Comparison of ENCODE assay signal across 7 mouse cellular contexts in the genomic region with DNA sequence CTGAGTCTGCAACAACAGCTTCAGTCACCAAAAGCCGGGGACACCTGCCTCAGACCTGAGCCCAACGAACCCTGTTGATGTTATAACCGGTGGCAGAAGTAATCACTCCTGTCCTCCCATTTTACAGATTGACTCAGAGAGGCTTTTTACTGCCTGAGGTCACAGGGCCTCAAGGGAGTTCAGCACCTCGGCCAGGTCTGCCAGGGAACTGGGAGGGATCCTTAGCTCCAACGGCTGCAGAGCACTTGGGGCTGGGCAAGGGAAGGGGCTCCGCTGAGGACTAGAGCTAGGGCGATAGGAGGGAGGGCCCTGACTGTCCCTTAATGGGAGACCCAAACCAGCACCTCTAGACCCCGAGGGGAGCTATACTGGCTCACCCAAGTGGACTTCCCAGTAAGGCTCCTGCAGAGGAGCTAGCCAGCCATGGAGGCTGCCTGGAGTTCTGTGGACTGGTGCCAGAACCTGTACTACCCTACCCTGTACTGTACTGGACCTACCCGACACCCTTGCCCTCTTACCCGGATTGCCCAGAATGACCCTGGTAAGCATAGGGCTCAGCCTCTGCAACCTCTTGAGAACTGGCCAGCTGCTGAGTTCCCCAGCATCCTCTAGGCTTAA. TPM values are rescaled to one million over a fixed set of nuclear protein-coding genes. Genes with fewer than 3 reads are reported as not detected.
A peak's percentile ranks its signal among the peaks of the same experiment; 100 is the strongest.
DNase-seq lines count a peak whose midpoint lies in the region; ATAC-seq and TF ChIP-seq lines count a peak whose summit lies in the region.

No protein-coding gene starts in this region.

- peaks cover 65% of the 10 kb centered on the region for H3K4me1 ChIP-seq in megakaryocyte, embryonic 14.5 days
- peaks cover 27% of the 10 kb centered on the region for H3K4me1 ChIP-seq in embryonic fibroblast, embryonic 13.5 days (ENCODE audit: control insufficient read depth, insufficient read depth, low read length)
- H3K4me1 ChIP-seq in kidney, postnatal 0 days (replicated peaks; ENCODE audit: insufficient read depth, low read length), result peaks cover 33% of the 10 kb centered on the region
- H3K4me1 ChIP-seq in stomach, embryonic 14.5 days (ENCODE audit: control insufficient read depth, insufficient read depth, low read length), result peaks cover 54% of the 10 kb centered on the region

- 27% methylated on average over 10 of the region's 10 CpGs for WGBS in kidney, postnatal 0 days
- 26% methylated on average over 10 of the region's 10 CpGs for WGBS in stomach, embryonic 14.5 days

- peak overlapping the region; percentile 92 for H3K9ac ChIP-seq in kidney, postnatal 0 days (ENCODE audit: low read depth, low read length)
- 0 out of 2 replicates have a peak overlapping the region, but pooled peaks have one; percentile 86 for H3K9ac ChIP-seq in stomach, embryonic 14.5 days (replicated peaks; ENCODE audit: low read depth, low read length)

- 0 out of 2 replicates have a peak overlapping the region, but pooled peaks have one; percentile 89 for H3K27ac ChIP-seq in embryonic fibroblast, embryonic 13.5 days (ENCODE audit: insufficient read depth, low read length)
- peak overlapping the region; percentile 95 for H3K27ac ChIP-seq in kidney, postnatal 0 days
- peak overlapping the region; percentile 96 for H3K27ac ChIP-seq in stomach, embryonic 14.5 days (ENCODE audit: low read length)

- peaks cover 76% of the 10 kb centered on the region for H3K27me3 ChIP-seq in megakaryocyte, embryonic 14.5 days (replicated peaks)
- no peaks in the 10 kb centered on the region for H3K27me3 ChIP-seq in kidney, postnatal 0 days (ENCODE audit: insufficient read depth, low read length)
- no peaks in the 10 kb centered on the region for H3K27me3 ChIP-seq in stomach, embryonic 14.5 days (ENCODE audit: control insufficient read depth, insufficient read depth, low read length)

- TF ChIP-seq CTCF in embryonic fibroblast, embryonic 13.5 days (IDR thresholded peaks at IDR 0.05; ENCODE audit: borderline replicate concordance, insufficient read depth, low read length), result no peak
- TF ChIP-seq CTCF in kidney, postnatal 0 days (IDR thresholded peaks at IDR 0.05; ENCODE audit: low read depth), result no peak

- H3K36me3 ChIP-seq in megakaryocyte, embryonic 14.5 days (replicated peaks; ENCODE audit: low read length), result peaks cover 5% of the 10 kb centered on the region
- H3K36me3 ChIP-seq in kidney, postnatal 0 days (ENCODE audit: insufficient read depth, low read length), result peaks cover 7% of the 10 kb centered on the region; the same call in 1 of the 2 replicates
- peaks cover 3% of the 10 kb centered on the region; the same call in 1 of the 2 replicates for H3K36me3 ChIP-seq in stomach, embryonic 14.5 days (ENCODE audit: control insufficient read depth, insufficient read depth, low read length)

- ATAC-seq in megakaryocyte, adult 5-6 weeks (ENCODE audit: poor library complexity, severe bottlenecking), result no peak
- peak; percentile 8 for ATAC-seq in kidney, postnatal 0 days (replicated peaks; ENCODE audit: low FRiP score, low read depth)
- no peak for ATAC-seq in stomach, embryonic 14.5 days (ENCODE audit: insufficient number of reproducible peaks, insufficient read depth, low FRiP score, low read depth)

- peaks cover 12% of the 10 kb centered on the region; the same call in 1 of the 2 replicates for H3K9me3 ChIP-seq in megakaryocyte, embryonic 14.5 days
- H3K9me3 ChIP-seq in kidney, postnatal 0 days (replicated peaks; ENCODE audit: low read length), result no peaks in the 10 kb centered on the region
- H3K9me3 ChIP-seq in stomach, embryonic 14.5 days (ENCODE audit: control insufficient read depth, low read depth, low read length), result no peaks in the 10 kb centered on the region

- TF ChIP-seq POLR2A in embryonic fibroblast, embryonic 13.5 days (IDR thresholded peaks at IDR 0.05; ENCODE audit: low read depth, low read length), result no peak

- no peak for DNase-seq in kidney, postnatal 0 days (ENCODE audit: low spot score)
- no peak for DNase-seq in cerebellum, postnatal 4 days (ENCODE audit: low spot score in 2 of 2)
- DNase-seq in layer of hippocampus, adult 9-11 months, result no peak

- H3K4me2 ChIP-seq in kidney, postnatal 0 days (ENCODE audit: low read length), result peak overlapping the region; percentile 78
- H3K4me2 ChIP-seq in stomach, embryonic 14.5 days (replicated peaks; ENCODE audit: low read depth, low read length), result peak overlapping the region; percentile 68

- H3K4me3 ChIP-seq in megakaryocyte, embryonic 14.5 days (replicated peaks), result peak overlapping the region; percentile 93
- peak overlapping the region; percentile 93 for H3K4me3 ChIP-seq in embryonic fibroblast, embryonic 13.5 days (ENCODE audit: insufficient read depth, low read length)
- H3K4me3 ChIP-seq in kidney, postnatal 0 days (replicated peaks; ENCODE audit: low read depth, low read length), result peak overlapping the region; percentile 87
- peak overlapping the region; percentile 82 for H3K4me3 ChIP-seq in stomach, embryonic 14.5 days (ENCODE audit: low read depth, low read length)

RNA-seq across cellular contexts. Expression of a gene that starts 1.4 kb away (rescaled TPM):
- 16.1 and 37.2 TPM in 2 replicates for polyA plus RNA-seq in megakaryocyte, embryonic 14.5 days (2012; ENCODE audit: insufficient read depth, low replicate concordance)
- not detected in 2 replicates for total RNA-seq in megakaryocyte, adult 5-6 weeks (2015)
- total RNA-seq in megakaryocyte, adult 5-6 weeks (2017), result not detected in 2 replicates
- polyA plus RNA-seq in embryonic fibroblast, embryonic 13.5 days (2011; ENCODE audit: insufficient read length, low read depth, missing spikeins), result 45.9 and 49.1 TPM in 2 replicates
- polyA plus RNA-seq in kidney, postnatal 0 days (2015; fragmentation: Nextera tagmentation; extraction: Ambion mirVana), result 49.3 and 55.0 TPM in 2 replicates
- polyA plus RNA-seq in stomach, embryonic 14.5 days (2014; fragmentation: Nextera tagmentation; extraction: Ambion mirVana), result 46.1 and 46.5 TPM in 2 replicates

RNA-seq across cellular contexts. Expression of a gene that starts 5.6 kb away (rescaled TPM):
- 3.6 and 8.8 TPM in 2 replicates for polyA plus RNA-seq in megakaryocyte, embryonic 14.5 days (2012; ENCODE audit: insufficient read depth, low replicate concordance)
- 9.8 and 12.1 TPM in 2 replicates for total RNA-seq in megakaryocyte, adult 5-6 weeks (2015)
- total RNA-seq in megakaryocyte, adult 5-6 weeks (2017), result 6.8 and 9.9 TPM in 2 replicates
- 20.7 and 21.2 TPM in 2 replicates for polyA plus RNA-seq in embryonic fibroblast, embryonic 13.5 days (2011; ENCODE audit: insufficient read length, low read depth, missing spikeins)
- polyA plus RNA-seq in kidney, postnatal 0 days (2015; fragmentation: Nextera tagmentation; extraction: Ambion mirVana), result 31.6 and 33.0 TPM in 2 replicates
- 37.9 and 38.4 TPM in 2 replicates for polyA plus RNA-seq in stomach, embryonic 14.5 days (2014; fragmentation: Nextera tagmentation; extraction: Ambion mirVana)

RNA-seq across cellular contexts. Expression of a gene that starts 15.5 kb away (rescaled TPM):
- 15.1 and 78.7 TPM in 2 replicates for polyA plus RNA-seq in megakaryocyte, embryonic 14.5 days (2012; ENCODE audit: insufficient read depth, low replicate concordance)
- 38.9 and 42.8 TPM in 2 replicates for total RNA-seq in megakaryocyte, adult 5-6 weeks (2015)
- 32.5 and 47.7 TPM in 2 replicates for total RNA-seq in megakaryocyte, adult 5-6 weeks (2017)
- polyA plus RNA-seq in embryonic fibroblast, embryonic 13.5 days (2011; ENCODE audit: insufficient read length, low read depth, missing spikeins), result 20.4 and 21.6 TPM in 2 replicates
- polyA plus RNA-seq in kidney, postnatal 0 days (2015; fragmentation: Nextera tagmentation; extraction: Ambion mirVana), result 49.5 and 49.6 TPM in 2 replicates
- 52.9 and 60.4 TPM in 2 replicates for polyA plus RNA-seq in stomach, embryonic 14.5 days (2014; fragmentation: Nextera tagmentation; extraction: Ambion mirVana)

RNA-seq across cellular contexts. Expression of a gene that starts 20.6 kb away (rescaled TPM):
- polyA plus RNA-seq in megakaryocyte, embryonic 14.5 days (2012; ENCODE audit: insufficient read depth, low replicate concordance), result not detected in 2 replicates
- not detected in 2 replicates for total RNA-seq in megakaryocyte, adult 5-6 weeks (2015)
- not detected in 2 replicates for total RNA-seq in megakaryocyte, adult 5-6 weeks (2017)
- not detected in 2 replicates for polyA plus RNA-seq in embryonic fibroblast, embryonic 13.5 days (2011; ENCODE audit: insufficient read length, low read depth, missing spikeins)
- polyA plus RNA-seq in kidney, postnatal 0 days (2015; fragmentation: Nextera tagmentation; extraction: Ambion mirVana), result not detected in 2 replicates
- 0.06 and 0.07 TPM in 2 replicates for polyA plus RNA-seq in stomach, embryonic 14.5 days (2014; fragmentation: Nextera tagmentation; extraction: Ambion mirVana)

RNA-seq across cellular contexts. Expression of a gene that starts 46.8 kb away (rescaled TPM):
- polyA plus RNA-seq in megakaryocyte, embryonic 14.5 days (2012; ENCODE audit: insufficient read depth, low replicate concordance), result 14.4 and 52.1 TPM in 2 replicates
- 6.6 and 10.7 TPM in 2 replicates for total RNA-seq in megakaryocyte, adult 5-6 weeks (2015)
- 9.5 and 11.9 TPM in 2 replicates for total RNA-seq in megakaryocyte, adult 5-6 weeks (2017)
- polyA plus RNA-seq in embryonic fibroblast, embryonic 13.5 days (2011; ENCODE audit: insufficient read length, low read depth, missing spikeins), result 43.1 and 49.4 TPM in 2 replicates
- polyA plus RNA-seq in kidney, postnatal 0 days (2015; fragmentation: Nextera tagmentation; extraction: Ambion mirVana), result 36.9 and 44.2 TPM in 2 replicates
- polyA plus RNA-seq in stomach, embryonic 14.5 days (2014; fragmentation: Nextera tagmentation; extraction: Ambion mirVana), result 38.8 and 41.0 TPM in 2 replicates
